Mouse (Mus musculus) heart, postnatal 0 days (tissue): ENCODE measurements around the gene Myh10.

Source experiments
- CTCF ChIP-seq: IDR thresholded peaks from 2 replicates; pipeline ENCODE4 v1.5.1; 2016; ENCODE audit warnings: antibody characterized with exemption, control low read depth, low read depth
- EP300 ChIP-seq: IDR thresholded peaks from 2 replicates; pipeline ENCODE4 v1.6.1; 2016; ENCODE audit warnings: antibody characterized with exemption, low read depth

DNA sequence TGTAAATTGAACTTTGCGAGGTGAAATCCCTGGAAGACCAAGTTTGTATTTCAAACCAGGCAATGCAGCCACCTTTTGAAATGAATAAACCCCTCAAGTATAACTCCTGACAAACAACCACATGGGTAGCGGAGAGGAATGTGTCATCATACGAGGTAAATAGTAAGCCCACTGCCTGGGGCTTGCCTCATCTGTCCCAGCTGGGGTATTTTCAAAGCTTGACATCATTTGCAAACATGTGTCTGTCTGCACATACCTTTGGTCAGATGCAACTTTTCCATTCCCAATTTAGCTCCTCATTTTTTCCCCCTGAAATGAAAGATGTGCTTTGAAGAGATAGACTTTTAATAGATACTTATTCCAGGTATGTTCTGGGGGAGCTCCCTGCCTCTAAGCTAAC, 16.7 kb upstream of the Myh10 start:
- TF ChIP-seq CTCF (no peak), EP300 (0 out of 2 replicates have a peak, but pooled peaks have one; percentile 9)
